Mouse (Mus musculus) limb, embryonic 13.5 days (tissue): ENCODE data around the gene Zfp541. TPM values are rescaled to one million over a fixed set of nuclear protein-coding genes. Genes with fewer than 3 reads are reported as not detected.

ENCODE experiments used
- ATAC-seq: fragments of 200-750 bp; cut with Nextera tagmentation; 2 replicates; pipeline ENCODE4 v1.8.0; 2017; ENCODE audit warnings: low read depth, moderate number of reproducible peaks, moderate TSS enrichment; ENCODE audit not compliant: low FRiP score
- H3K27ac ChIP-seq: fragments of 300-500 bp; sonication (generic); 2 replicates; pipeline ENCODE4 v1.5.1; 2015; ENCODE audit warnings: inconsistent platforms, mild to moderate bottlenecking, moderate library complexity
- H3K27me3 ChIP-seq: fragments of 300-500 bp; sonication (generic); 2 replicates; pipeline ENCODE4 v1.6.1; 2015; ENCODE audit warnings: mild to moderate bottlenecking, inconsistent platforms
- H3K36me3 ChIP-seq: fragments of 300-500 bp; sonication (generic); 2 replicates; pipeline ENCODE4 v1.6.1; 2015; ENCODE audit warnings: inconsistent platforms, mild to moderate bottlenecking, moderate library complexity
- H3K4me1 ChIP-seq: fragments of 300-500 bp; sonication (generic); 2 replicates; pipeline ENCODE4 v1.6.1; 2015; ENCODE audit warnings: inconsistent platforms
- H3K4me2 ChIP-seq: fragments of 300-500 bp; sonication (generic); replicated peaks from 2 replicates; pipeline ENCODE4 v1.6.1; 2015; ENCODE audit warnings: inconsistent platforms, mild to moderate bottlenecking, moderate library complexity
- H3K4me3 ChIP-seq: fragments of 300-500 bp; sonication (generic); 2 replicates; pipeline ENCODE4 v1.5.1; 2015; ENCODE audit warnings: moderate library complexity, mild to moderate bottlenecking, inconsistent platforms
- H3K9ac ChIP-seq: fragments of 300-500 bp; sonication (generic); 2 replicates; pipeline ENCODE4 v1.6.1; 2015; ENCODE audit warnings: mild to moderate bottlenecking, inconsistent platforms
- H3K9me3 ChIP-seq: fragments of 300-500 bp; sonication (generic); 2 replicates; pipeline ENCODE4 v1.6.1; 2016; ENCODE audit warnings: inconsistent platforms
- WGBS: fragments of 180-500 bp; shearing (Covaris S2); methylation state at CpG from one replicate; pipeline ENCODE4 v1.1.7; 2015; 5-methylcytosine and 5-hydroxymethylcytosine counted together
- polyA plus RNA-seq: library from polyadenylated mRNA; unstranded; fragments of >200 nt; fragmentation: Nextera tagmentation; extraction: Ambion mirVana; gene quantifications from 2 replicates; pipeline ENCODE4 v1.2.1, GENCODE M21; 2015

Zfp541 gene
- polyA plus RNA-seq: 0.04 and 0.08 TPM in 2 replicates

- no peaks in the 10 kb centered on the region for H3K4me1 ChIP-seq
- no peaks in the 10 kb centered on the region for H3K36me3 ChIP-seq
- peaks cover 12% of the 10 kb centered on the region; the same call in 1 of the 2 replicates for H3K9me3 ChIP-seq
- peaks cover 41% of the 10 kb centered on the region for H3K27me3 ChIP-seq
- no peak within 1 kb of the TSS for H3K27ac ChIP-seq
- no peak for ATAC-seq
- no peak within 1 kb of the TSS for H3K9ac ChIP-seq
- peak within 1 kb of the TSS; percentile 46 for H3K4me2 ChIP-seq
- 38% methylated on average over 60 of the region's 80 CpGs for WGBS
- H3K4me3 ChIP-seq: peak within 1 kb of the TSS; percentile 20; the same call in 1 of the 2 replicates
These were observed at the start of gene Zfp541 for GRCm38 (mm10) chr7:16061219-16062098. Zfp541 (plus strand) TSS chr7:16061814.

GRCm38 (mm10) chr7:16012576-16013263 is 48.9 kb upstream of the Zfp541 start:
- Histone ChIP-seq H3K36me3 (peaks cover 29% of the 10 kb centered on the region), H3K4me2 (no peak overlapping the region), H3K9me3 (no peaks in the 10 kb centered on the region; the same call in 1 of the 2 replicates), H3K4me1 (peaks cover 10% of the 10 kb centered on the region), H3K4me3 (no peak overlapping the region), H3K9ac (no peak overlapping the region), H3K27me3 (no peaks in the 10 kb centered on the region), H3K27ac (no peak overlapping the region)
- no peak for ATAC-seq
- WGBS: 79% methylated on average over 11 of the region's 11 CpGs

GRCm38 (mm10) chr7:16013722-16014275 is 47.8 kb upstream of the Zfp541 start:
- ATAC-seq: no peak
- Histone ChIP-seq H3K4me3 (no peak overlapping the region), H3K36me3 (peaks cover 26% of the 10 kb centered on the region), H3K4me1 (peaks cover 10% of the 10 kb centered on the region), H3K9me3 (no peaks in the 10 kb centered on the region; the same call in 1 of the 2 replicates), H3K9ac (no peak overlapping the region), H3K4me2 (no peak overlapping the region), H3K27me3 (no peaks in the 10 kb centered on the region), H3K27ac (no peak overlapping the region)
- WGBS: 20% methylated on average over 5 of the region's 5 CpGs

- Histone ChIP-seq H3K9me3 (no peaks in the 10 kb centered on the region; the same call in 1 of the 2 replicates), H3K27ac (no peak overlapping the region), H3K36me3 (peaks cover 26% of the 10 kb centered on the region), H3K4me1 (peaks cover 10% of the 10 kb centered on the region), H3K27me3 (no peaks in the 10 kb centered on the region), H3K4me2 (no peak overlapping the region), H3K4me3 (no peak overlapping the region), H3K9ac (no peak overlapping the region)
- ATAC-seq: no peak
- WGBS: 85% methylated on average over 8 of the region's 8 CpGs
These were observed 47.0 kb upstream of the Zfp541 start for GRCm38 (mm10) chr7:16014521-16015175.

- H3K4me2 ChIP-seq: no peak overlapping the region
- H3K4me1 ChIP-seq: peaks cover 10% of the 10 kb centered on the region
- no peaks in the 10 kb centered on the region; the same call in 1 of the 2 replicates for H3K9me3 ChIP-seq
- H3K27ac ChIP-seq: no peak overlapping the region
- H3K9ac ChIP-seq: no peak overlapping the region
- 87% methylated on average over 5 of the region's 5 CpGs for WGBS
- peaks cover 26% of the 10 kb centered on the region for H3K36me3 ChIP-seq
- ATAC-seq: no peak
- H3K4me3 ChIP-seq: no peak overlapping the region
- no peaks in the 10 kb centered on the region for H3K27me3 ChIP-seq
These were observed 46.2 kb upstream of the Zfp541 start for GRCm38 (mm10) chr7:16015384-16015783.

- H3K4me2 ChIP-seq: no peak overlapping the region
- peaks cover 13% of the 10 kb centered on the region for H3K36me3 ChIP-seq
- no peak overlapping the region for H3K4me3 ChIP-seq
- H3K9ac ChIP-seq: no peak overlapping the region
- no peak for ATAC-seq
- H3K27ac ChIP-seq: no peak overlapping the region
- 80% methylated on average over 9 of the region's 9 CpGs for WGBS
- H3K9me3 ChIP-seq: no peaks in the 10 kb centered on the region; the same call in 1 of the 2 replicates
- H3K27me3 ChIP-seq: no peaks in the 10 kb centered on the region
- peaks cover 16% of the 10 kb centered on the region for H3K4me1 ChIP-seq
These were observed 43.4 kb upstream of the Zfp541 start for GRCm38 (mm10) chr7:16018016-16018810.

- WGBS: 78% methylated on average over 5 of the region's 5 CpGs
- H3K4me3 ChIP-seq: no peak overlapping the region
- no peak overlapping the region for H3K27ac ChIP-seq
- peaks cover 7% of the 10 kb centered on the region for H3K4me1 ChIP-seq
- no peaks in the 10 kb centered on the region for H3K27me3 ChIP-seq
- ATAC-seq: no peak
- no peak overlapping the region for H3K4me2 ChIP-seq
- H3K36me3 ChIP-seq: peaks cover 8% of the 10 kb centered on the region
- H3K9me3 ChIP-seq: no peaks in the 10 kb centered on the region; the same call in 1 of the 2 replicates
- no peak overlapping the region for H3K9ac ChIP-seq
These were observed 42.1 kb upstream of the Zfp541 start for GRCm38 (mm10) chr7:16019256-16020094.

GRCm38 (mm10) chr7:16024603-16025222 is 36.9 kb upstream of the Zfp541 start:
- ATAC-seq: no peak

GRCm38 (mm10) chr7:16028102-16028927 is 33.3 kb upstream of the Zfp541 start:
- Histone ChIP-seq H3K36me3 (peaks cover 30% of the 10 kb centered on the region), H3K4me1 (peaks cover 6% of the 10 kb centered on the region; the same call in 1 of the 2 replicates), H3K9me3 (no peaks in the 10 kb centered on the region), H3K27me3 (no peaks in the 10 kb centered on the region), H3K9ac (no peak overlapping the region), H3K4me2 (no peak overlapping the region), H3K27ac (no peak overlapping the region), H3K4me3 (no peak overlapping the region)
- 85% methylated on average over 6 of the region's 6 CpGs for WGBS
- ATAC-seq: no peak

More at GRCm38 (mm10) chr7:16024603-16025222, 36.9 kb upstream of the Zfp541 start:
- Histone ChIP-seq H3K4me1 (peaks cover 12% of the 10 kb centered on the region; the same call in 1 of the 2 replicates), H3K4me3 (no peak overlapping the region), H3K9me3 (no peaks in the 10 kb centered on the region), H3K36me3 (peaks cover 6% of the 10 kb centered on the region; the same call in 1 of the 2 replicates), H3K9ac (no peak overlapping the region), H3K27me3 (no peaks in the 10 kb centered on the region), H3K27ac (no peak overlapping the region), H3K4me2 (no peak overlapping the region)
- 88% methylated on average over 8 of the region's 8 CpGs for WGBS
